Mouse (Mus musculus) forebrain, embryonic 11.5 days (tissue): ENCODE measurements around the gene Babam2. TPM values are rescaled to one million over a fixed set of nuclear protein-coding genes. Genes with fewer than 3 reads are reported as not detected.

ENCODE experiments used
- ATAC-seq: fragments of 200-750 bp; cut with Nextera tagmentation; replicated peaks from 2 replicates; pipeline ENCODE4 v1.8.0; 2017; ENCODE audit warnings: moderate TSS enrichment; ENCODE audit not compliant: low FRiP score
- DNase-seq: peaks from one replicate; pipeline ENCODE4 v3.0.0-alpha.2; 2017; ENCODE audit warnings: low spot score
- H3K27ac ChIP-seq: fragments of 300-500 bp; sonication (generic); 2 replicates; pipeline ENCODE4 v1.5.1; 2014; ENCODE audit warnings: low read depth, low read length
- H3K27me3 ChIP-seq: fragments of 300-500 bp; sonication (generic); 2 replicates; pipeline ENCODE4 v1.6.1; 2014; ENCODE audit warnings: mild to moderate bottlenecking, low read length, mixed read lengths; ENCODE audit not compliant: control insufficient read depth, insufficient read depth
- H3K36me3 ChIP-seq: fragments of 300-500 bp; sonication (generic); 2 replicates; pipeline ENCODE4 v1.6.1; 2014; ENCODE audit warnings: mild to moderate bottlenecking, low read length, moderate library complexity, mixed read lengths; ENCODE audit not compliant: control insufficient read depth, insufficient read depth
- H3K4me1 ChIP-seq: fragments of 300-500 bp; sonication (generic); replicated peaks from 2 replicates; pipeline ENCODE4 v1.6.1; 2014; ENCODE audit warnings: low read length, mixed read lengths; ENCODE audit not compliant: control insufficient read depth, insufficient read depth
- H3K4me2 ChIP-seq: fragments of 300-500 bp; sonication (generic); 2 replicates; pipeline ENCODE4 v1.6.1; 2014; ENCODE audit warnings: low read depth, mild to moderate bottlenecking, low read length, moderate library complexity, mixed read lengths; ENCODE audit not compliant: severe bottlenecking
- H3K4me3 ChIP-seq: fragments of 300-500 bp; sonication (generic); 2 replicates; pipeline ENCODE4 v1.5.1; 2014; ENCODE audit warnings: low read depth, low read length
- H3K9ac ChIP-seq: fragments of 300-500 bp; sonication (generic); 2 replicates; pipeline ENCODE4 v1.6.1; 2014; ENCODE audit warnings: low read length
- H3K9me3 ChIP-seq: fragments of 300-500 bp; sonication (generic); 2 replicates; pipeline ENCODE4 v1.6.1; 2016; ENCODE audit warnings: low read length, mixed read lengths; ENCODE audit not compliant: control insufficient read depth
- WGBS: fragments of 180-500 bp; shearing (Covaris S2); extraction: QIAGEN DNeasy Blood & Tissue Kit; methylation state at CpG from one replicate; pipeline ENCODE4 v1.1.7; 2014; 5-methylcytosine and 5-hydroxymethylcytosine counted together
- polyA plus RNA-seq: library from polyadenylated mRNA; unstranded; fragments of >200 nt; fragmentation: Nextera tagmentation; extraction: Ambion mirVana; gene quantifications from 2 replicates; pipeline ENCODE4 v1.2.1, GENCODE M21; 2014

Babam2 gene
- polyA plus RNA-seq, 1 experiment from 2014 or later: 39.1 TPM

DNA sequence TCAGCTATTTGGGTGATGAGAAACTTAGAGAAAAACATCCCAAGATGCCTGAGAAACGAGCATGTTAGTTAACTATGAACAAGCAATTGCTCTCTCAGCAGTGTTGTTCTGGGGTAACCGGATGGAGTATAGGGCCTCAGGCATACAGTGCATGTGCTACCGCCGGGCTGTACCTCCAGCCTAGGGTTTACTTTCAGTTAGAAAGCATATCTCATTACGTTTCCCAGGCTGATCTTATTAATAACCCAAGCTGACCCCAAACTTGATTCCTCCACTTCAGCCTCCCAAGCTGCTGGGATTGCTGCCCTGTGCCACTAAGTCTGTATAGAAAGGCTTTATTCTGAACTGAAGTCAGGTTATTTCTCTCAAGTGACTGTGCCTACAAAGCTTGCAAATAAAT, 205.4 kb downstream of the Babam2 start:
- H3K36me3 ChIP-seq: no peaks in the 10 kb centered on the region
- no peak overlapping the region for H3K4me2 ChIP-seq
- no peaks in the 10 kb centered on the region for H3K9me3 ChIP-seq
- DNase-seq (no peak), ATAC-seq (no peak)
- H3K27ac ChIP-seq: no peak overlapping the region
- H3K9ac ChIP-seq: no peak overlapping the region
- H3K4me1 ChIP-seq: no peaks in the 10 kb centered on the region
- WGBS: 83% methylated on average over 5 of the region's 5 CpGs
- H3K27me3 ChIP-seq: no peaks in the 10 kb centered on the region
- H3K4me3 ChIP-seq: no peak overlapping the region

GRCm38 (mm10) chr5:31904968-31905683, 207.6 kb downstream of the Babam2 start:
- Histone ChIP-seq H3K9ac (no peak overlapping the region), H3K9me3 (no peaks in the 10 kb centered on the region), H3K27ac (no peak overlapping the region), H3K4me3 (no peak overlapping the region), H3K27me3 (no peaks in the 10 kb centered on the region), H3K36me3 (no peaks in the 10 kb centered on the region), H3K4me1 (no peaks in the 10 kb centered on the region), H3K4me2 (no peak overlapping the region)
- ATAC-seq (no peak), DNase-seq (no peak)
- 82% methylated on average over 6 of the region's 6 CpGs for WGBS

DNA sequence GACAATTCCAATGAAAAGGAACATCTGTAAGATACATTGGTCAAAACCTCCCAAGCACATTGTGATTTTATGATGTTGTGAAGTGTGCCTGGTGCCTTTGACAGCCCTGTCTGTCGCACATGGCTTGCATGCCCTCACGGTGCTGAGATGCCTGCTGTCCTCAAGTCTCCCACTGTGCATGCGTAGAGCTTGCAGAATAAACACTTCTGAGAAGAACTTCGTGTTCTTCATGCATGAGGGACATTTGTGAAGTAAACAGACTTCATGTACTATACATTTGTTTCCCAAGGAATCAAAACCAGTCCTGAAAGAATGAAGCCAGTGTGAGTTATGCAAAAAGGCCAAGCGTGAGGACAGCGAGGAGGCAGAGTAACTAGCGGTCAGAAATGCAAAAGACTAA, 208.3 kb downstream of the Babam2 start:
- 86% methylated on average over 7 of the region's 7 CpGs for WGBS
- no peak for DNase-seq

GRCm38 (mm10) chr5:31906286-31906951, 208.9 kb downstream of the Babam2 start:
- Histone ChIP-seq H3K4me3 (no peak overlapping the region), H3K27ac (no peak overlapping the region), H3K9ac (no peak overlapping the region), H3K4me1 (no peaks in the 10 kb centered on the region), H3K9me3 (no peaks in the 10 kb centered on the region), H3K36me3 (no peaks in the 10 kb centered on the region), H3K27me3 (no peaks in the 10 kb centered on the region), H3K4me2 (no peak overlapping the region)
- 92% methylated on average over 7 of the region's 7 CpGs for WGBS
- no peak for DNase-seq
- no peak for ATAC-seq

More for the DNA sequence above, 208.3 kb downstream of the Babam2 start:
- ATAC-seq: no peak
- Histone ChIP-seq H3K36me3 (no peaks in the 10 kb centered on the region), H3K4me1 (no peaks in the 10 kb centered on the region), H3K9me3 (no peaks in the 10 kb centered on the region), H3K27me3 (no peaks in the 10 kb centered on the region), H3K9ac (no peak overlapping the region), H3K4me3 (no peak overlapping the region), H3K4me2 (no peak overlapping the region), H3K27ac (no peak overlapping the region)

DNA sequence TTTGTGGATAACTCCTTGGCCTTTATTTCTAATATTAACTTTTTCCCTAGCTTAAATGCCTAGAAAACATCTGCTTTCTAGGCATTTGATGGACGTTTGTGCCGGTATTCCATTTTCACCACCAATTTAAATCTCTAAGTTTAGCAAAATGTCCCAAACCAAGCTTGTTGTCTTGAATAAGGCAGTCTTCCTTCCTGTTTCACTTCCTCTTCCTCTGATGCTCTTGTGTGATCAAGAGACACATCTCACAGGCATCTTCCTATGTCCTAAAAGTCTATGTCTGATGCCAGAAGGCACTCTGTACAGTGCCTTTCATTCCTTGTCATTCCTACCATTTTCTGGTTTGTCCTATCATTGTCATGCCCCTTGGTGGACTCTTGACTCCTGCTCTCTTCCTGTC, 210.5 kb downstream of the Babam2 start:
- Histone ChIP-seq H3K27ac (no peak overlapping the region), H3K27me3 (no peaks in the 10 kb centered on the region), H3K9me3 (no peaks in the 10 kb centered on the region), H3K4me2 (no peak overlapping the region), H3K4me1 (no peaks in the 10 kb centered on the region), H3K4me3 (no peak overlapping the region), H3K36me3 (no peaks in the 10 kb centered on the region), H3K9ac (no peak overlapping the region)
- DNase-seq (no peak), ATAC-seq (no peak)
- 88% methylated on average over 2 of the region's 2 CpGs for WGBS

DNA sequence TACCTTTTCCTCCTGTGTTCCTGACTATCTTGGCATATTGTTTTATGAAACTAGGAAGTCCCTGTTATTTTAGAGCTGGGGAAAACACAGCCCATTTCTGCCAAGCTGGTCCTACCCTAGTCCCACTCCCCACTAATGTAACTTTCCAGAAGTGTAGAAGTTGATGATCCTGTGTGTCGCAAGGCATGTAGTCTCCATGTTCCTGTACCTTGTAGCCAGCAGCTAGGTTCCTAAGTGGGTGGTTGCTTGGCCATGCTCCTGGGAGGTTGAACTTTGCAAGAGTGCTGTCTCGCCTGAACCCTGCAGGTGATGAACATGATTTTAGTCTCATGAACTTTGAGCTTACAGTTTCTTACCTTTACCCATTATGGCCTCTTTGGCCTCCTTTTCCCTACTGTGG, 211.3 kb downstream of the Babam2 start:
- H3K27ac ChIP-seq: no peak overlapping the region
- no peak for ATAC-seq
- no peaks in the 10 kb centered on the region for H3K27me3 ChIP-seq
- no peaks in the 10 kb centered on the region for H3K36me3 ChIP-seq
- no peaks in the 10 kb centered on the region for H3K4me1 ChIP-seq
- H3K4me2 ChIP-seq: no peak overlapping the region
- H3K4me3 ChIP-seq: no peak overlapping the region
- H3K9me3 ChIP-seq: no peaks in the 10 kb centered on the region
- 88% methylated on average over 2 of the region's 2 CpGs for WGBS
- H3K9ac ChIP-seq: no peak overlapping the region
- DNase-seq: no peak

- ATAC-seq: no peak
- no peaks in the 10 kb centered on the region for H3K27me3 ChIP-seq
- no peaks in the 10 kb centered on the region for H3K9me3 ChIP-seq
- H3K36me3 ChIP-seq: no peaks in the 10 kb centered on the region
- H3K4me3 ChIP-seq: no peak overlapping the region
- no peak overlapping the region for H3K27ac ChIP-seq
- 85% methylated on average over 7 of the region's 7 CpGs for WGBS
- no peaks in the 10 kb centered on the region for H3K4me1 ChIP-seq
- DNase-seq: no peak
- no peak overlapping the region for H3K9ac ChIP-seq
- no peak overlapping the region for H3K4me2 ChIP-seq
Measured at GRCm38 (mm10) chr5:31916241-31916640, 218.8 kb downstream of the Babam2 start.

DNA sequence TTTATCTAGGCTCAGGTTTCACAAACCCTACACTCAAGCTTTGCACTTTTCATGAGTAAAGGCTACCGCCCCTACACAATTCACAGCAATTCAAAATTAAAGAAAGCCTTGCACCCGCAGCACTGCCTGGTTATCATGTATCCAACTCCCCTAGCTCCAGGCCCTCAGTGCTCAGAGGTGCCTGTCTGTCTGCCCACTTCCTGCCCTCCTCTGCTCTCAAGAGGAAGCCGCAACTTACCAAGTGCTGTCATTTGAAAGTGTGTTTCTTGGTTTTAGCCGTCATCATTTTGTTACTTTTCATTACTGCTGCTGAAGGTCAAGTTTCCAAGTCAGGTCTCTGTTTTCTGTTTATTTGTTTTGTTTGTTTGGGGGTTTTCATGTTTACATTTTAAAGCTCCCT, 221.1 kb downstream of the Babam2 start:
- H3K27ac ChIP-seq: no peak overlapping the region
- no peaks in the 10 kb centered on the region for H3K9me3 ChIP-seq
- no peak overlapping the region for H3K9ac ChIP-seq
- H3K27me3 ChIP-seq: no peaks in the 10 kb centered on the region
- H3K4me1 ChIP-seq: no peaks in the 10 kb centered on the region
- no peak for ATAC-seq
- no peak overlapping the region for H3K4me2 ChIP-seq
- no peaks in the 10 kb centered on the region for H3K36me3 ChIP-seq
- WGBS: 88% methylated on average over 4 of the region's 4 CpGs
- no peak overlapping the region for H3K4me3 ChIP-seq
- no peak for DNase-seq

- no peak for ATAC-seq
- no peak overlapping the region for H3K4me3 ChIP-seq
- DNase-seq: no peak
Measured at GRCm38 (mm10) chr5:31920129-31920528, 222.6 kb downstream of the Babam2 start.

More at GRCm38 (mm10) chr5:31920129-31920528, 222.6 kb downstream of the Babam2 start:
- Histone ChIP-seq H3K36me3 (no peaks in the 10 kb centered on the region), H3K4me2 (no peak overlapping the region), H3K27ac (no peak overlapping the region), H3K9ac (no peak overlapping the region), H3K4me1 (no peaks in the 10 kb centered on the region), H3K27me3 (no peaks in the 10 kb centered on the region), H3K9me3 (no peaks in the 10 kb centered on the region)
